Mouse (Mus musculus) regulatory T cell (primary cell): ENCODE results near the gene Jmjd7.

Experiments used
- in situ Hi-C: fragments of 300-600 bp; cut with MboI, MseI; formaldehyde crosslinking; loops from one replicate; pipeline ENCODE4 v1.15.1; 2025; ENCODE audit warnings: high pct_unique_total_duplicates

Jmjd7 gene

GRCm38 (mm10) chr2:120059466-120059865 lies 32.2 kb downstream of the Jmjd7 start:
- in situ Hi-C loops, result no loop called here

GRCm38 (mm10) chr2:120060190-120060589 lies 32.9 kb downstream of the Jmjd7 start:
- in situ Hi-C loops, result no loop called here

GRCm38 (mm10) chr2:120060651-120061050 lies 33.4 kb downstream of the Jmjd7 start:
- in situ Hi-C loops, result no loop called here

GRCm38 (mm10) chr2:120062248-120062647 lies 35.0 kb downstream of the Jmjd7 start:
- in situ Hi-C loops, result no loop called here

GRCm38 (mm10) chr2:120064639-120065038 lies 37.4 kb downstream of the Jmjd7 start:
- in situ Hi-C loops, result no loop called here

GRCm38 (mm10) chr2:120065243-120065642 lies 38.0 kb downstream of the Jmjd7 start:
- in situ Hi-C loops, result no loop called here

GRCm38 (mm10) chr2:120066224-120066623 lies 38.9 kb downstream of the Jmjd7 start:
- in situ Hi-C loops, result no loop called here

- in situ Hi-C loops, result no loop called here
Observed at GRCm38 (mm10) chr2:120068555-120069465, 41.5 kb downstream of the Jmjd7 start.

- in situ Hi-C loops, result no loop called here
Observed at GRCm38 (mm10) chr2:120069466-120069990, 42.2 kb downstream of the Jmjd7 start.

- in situ Hi-C loops, result no loop called here
Observed at GRCm38 (mm10) chr2:120074096-120074495, 46.8 kb downstream of the Jmjd7 start.

- in situ Hi-C loops, result no loop called here
Observed at GRCm38 (mm10) chr2:120076076-120076705, 48.9 kb downstream of the Jmjd7 start.
